ENCODE assay signal across 7 mouse cellular contexts in genomic region chr2:164769258-164770037, GRCm38 (mm10). TPM values are rescaled to one million over a fixed set of nuclear protein-coding genes. Genes with fewer than 3 reads are reported as not detected.
DNase-seq lines count a peak whose midpoint lies in the region; ATAC-seq lines count a peak whose summit lies in the region.

TSS of gene Ube2c (plus strand) at chr2:164769898.

- no peaks in the 10 kb centered on the region for H3K9me3 ChIP-seq in embryonic facial prominence, embryonic 12.5 days
- H3K9me3 ChIP-seq in limb, embryonic 11.5 days (ENCODE audit: control insufficient read depth, low read length): no peaks in the 10 kb centered on the region
- H3K9me3 ChIP-seq in midbrain, embryonic 14.5 days (ENCODE audit: control insufficient read depth, low read length): no peaks in the 10 kb centered on the region

- peak; percentile 99 for ATAC-seq in embryonic facial prominence, embryonic 12.5 days (ENCODE audit: insufficient number of reproducible peaks, insufficient read depth, low FRiP score, low TSS enrichment)
- ATAC-seq in limb, embryonic 11.5 days (ENCODE audit: insufficient number of reproducible peaks, low FRiP score, low TSS enrichment, low read depth): peak; percentile 98
- ATAC-seq in midbrain, embryonic 14.5 days (ENCODE audit: low FRiP score, low TSS enrichment): peak; percentile 99

- DNase-seq in adrenal gland, postnatal 25 days: peak; percentile 96
- DNase-seq in heart, adult 11 months: peak; percentile 100
- DNase-seq in kidney, adult 18-20 months: peak; percentile 98
- DNase-seq in limb, embryonic 11.5 days (ENCODE audit: low spot score): peak; percentile 99
- DNase-seq in midbrain, embryonic 14.5 days: peak; percentile 99
- DNase-seq in spleen, adult 18-20 months: peak; percentile 93 to 94

- H3K4me3 ChIP-seq in embryonic facial prominence, embryonic 12.5 days: peak within 1 kb of the TSS; percentile 91
- peak within 1 kb of the TSS; percentile 89 for H3K4me3 ChIP-seq in limb, embryonic 11.5 days (ENCODE audit: low read depth, low read length)
- peak within 1 kb of the TSS; percentile 68 for H3K4me3 ChIP-seq in midbrain, embryonic 14.5 days (replicated peaks; ENCODE audit: low read depth, low read length)

- WGBS in embryonic facial prominence, embryonic 12.5 days: 2% methylated on average over 53 of the region's 53 CpGs
- 2% methylated on average over 53 of the region's 53 CpGs for WGBS in limb, embryonic 11.5 days
- 2% methylated on average over 53 of the region's 53 CpGs for WGBS in midbrain, embryonic 14.5 days

- H3K4me2 ChIP-seq in embryonic facial prominence, embryonic 12.5 days (replicated peaks): peak within 1 kb of the TSS; percentile 80
- peak within 1 kb of the TSS; percentile 64 for H3K4me2 ChIP-seq in limb, embryonic 11.5 days (ENCODE audit: low read depth, severe bottlenecking)
- peak within 1 kb of the TSS; percentile 98 for H3K4me2 ChIP-seq in midbrain, embryonic 14.5 days (ENCODE audit: low read length)

- H3K27ac ChIP-seq in embryonic facial prominence, embryonic 12.5 days: peak within 1 kb of the TSS; percentile 64
- H3K27ac ChIP-seq in limb, embryonic 11.5 days (replicated peaks; ENCODE audit: low read depth, low read length): peak within 1 kb of the TSS; percentile 37
- no peak within 1 kb of the TSS for H3K27ac ChIP-seq in midbrain, embryonic 14.5 days (replicated peaks; ENCODE audit: low read depth, low read length)

- peaks cover 23% of the 10 kb centered on the region for H3K4me1 ChIP-seq in embryonic facial prominence, embryonic 12.5 days
- peaks cover 6% of the 10 kb centered on the region for H3K4me1 ChIP-seq in limb, embryonic 11.5 days (ENCODE audit: control insufficient read depth, insufficient read depth, low read length)
- H3K4me1 ChIP-seq in midbrain, embryonic 14.5 days (ENCODE audit: control insufficient read depth, insufficient read depth, low read length): peaks cover 5% of the 10 kb centered on the region

- peak within 1 kb of the TSS; percentile 79 for H3K9ac ChIP-seq in embryonic facial prominence, embryonic 12.5 days
- peak within 1 kb of the TSS; percentile 86 for H3K9ac ChIP-seq in limb, embryonic 11.5 days (ENCODE audit: low read length)
- H3K9ac ChIP-seq in midbrain, embryonic 14.5 days (replicated peaks; ENCODE audit: low read length): peak within 1 kb of the TSS; percentile 54

- no peaks in the 10 kb centered on the region for H3K27me3 ChIP-seq in embryonic facial prominence, embryonic 12.5 days
- H3K27me3 ChIP-seq in limb, embryonic 11.5 days (ENCODE audit: control insufficient read depth, insufficient read depth, low read length): no peaks in the 10 kb centered on the region
- H3K27me3 ChIP-seq in midbrain, embryonic 14.5 days (ENCODE audit: control insufficient read depth, insufficient read depth, low read length): no peaks in the 10 kb centered on the region

- peaks cover 56% of the 10 kb centered on the region for H3K36me3 ChIP-seq in embryonic facial prominence, embryonic 12.5 days
- peaks cover 17% of the 10 kb centered on the region; the same call in 1 of the 2 replicates for H3K36me3 ChIP-seq in limb, embryonic 11.5 days (ENCODE audit: control insufficient read depth, insufficient read depth, low read length)
- H3K36me3 ChIP-seq in midbrain, embryonic 14.5 days (ENCODE audit: control insufficient read depth, insufficient read depth, low read length): peaks cover 35% of the 10 kb centered on the region

RNA-seq across cellular contexts. Expression of gene Ube2c, which starts in this region (rescaled TPM):
- total RNA-seq in adrenal gland, postnatal 25 days (2021): 9.9 and 14.1 TPM in 2 replicates
- 472 and 488 TPM in 2 replicates for polyA plus RNA-seq in embryonic facial prominence, embryonic 12.5 days (2016; fragmentation: Nextera tagmentation; extraction: Ambion mirVana)
- polyA plus RNA-seq in limb, embryonic 11.5 days (2014; fragmentation: Nextera tagmentation; extraction: Ambion mirVana): 634 and 636 TPM in 2 replicates
- 45.9 and 85.7 TPM in 2 replicates for polyA plus RNA-seq in midbrain, embryonic 14.5 days (2014; fragmentation: Nextera tagmentation; extraction: Ambion mirVana)
